Mouse (Mus musculus): Measurements from ENCODE around the gene Drp2.

- TF ChIP-seq CTCF (IDR thresholded peaks at IDR 0.05; ENCODE audit: control insufficient read depth, insufficient read depth, insufficient replicate concordance, low read depth, low read length) (no peak), POLR2A (IDR thresholded peaks at IDR 0.05; ENCODE audit: control insufficient read depth, low read depth, low read length) (peak; percentile 65)
These were observed 71.9 kb downstream of the Drp2 start, which contains the start of gene Taf7l for GRCm38 (mm10) chrX:134476290-134476689.
